Mouse (Mus musculus) lung, postnatal 4 days (tissue): ENCODE data around the gene Zfp760.
"Not testable (repeated sequence)": the region's sequence is repeated elsewhere in the genome, so short reads cannot be mapped to it uniquely, and the experiment has no call there.

Experiments
- DNase-seq, 2 experiments: peaks; one replicate each; pipeline ENCODE4 v3.0.0; 2021

The Zfp760 gene

GRCm38 (mm10) chr17:21707343-21707996, at the start of gene Zfp760:
Gene Zfp760 (plus strand): TSS chr17:21707741.
- DNase-seq: peak; percentile 90 to 93

DNA sequence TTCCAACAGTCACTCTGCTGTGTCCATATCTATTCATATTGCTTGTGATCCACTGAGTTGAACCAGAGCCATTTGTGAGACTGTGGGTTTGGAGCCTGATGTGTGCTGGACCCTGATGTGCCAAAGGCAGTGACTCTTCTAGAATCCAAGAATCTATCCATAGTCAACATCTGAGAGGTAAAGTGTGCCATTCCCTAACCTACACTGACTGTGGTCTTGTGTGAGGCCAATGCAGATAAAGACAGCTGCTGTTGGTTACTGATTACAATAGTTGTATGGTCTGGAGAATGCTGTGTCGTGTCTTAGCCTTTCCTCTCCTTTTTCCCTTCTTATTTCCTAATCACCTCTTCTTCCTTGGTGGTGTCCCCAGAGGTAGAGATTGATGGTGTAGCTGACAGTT, 28.7 kb upstream of the Zfp760 start:
- DNase-seq: not testable (repeated sequence)

GRCm38 (mm10) chr17:21679273-21680018, 28.1 kb upstream of the Zfp760 start:
- peak; percentile 89 to 90 for DNase-seq

GRCm38 (mm10) chr17:21680019-21680376, 27.5 kb upstream of the Zfp760 start:
- DNase-seq: not testable (repeated sequence)

DNA sequence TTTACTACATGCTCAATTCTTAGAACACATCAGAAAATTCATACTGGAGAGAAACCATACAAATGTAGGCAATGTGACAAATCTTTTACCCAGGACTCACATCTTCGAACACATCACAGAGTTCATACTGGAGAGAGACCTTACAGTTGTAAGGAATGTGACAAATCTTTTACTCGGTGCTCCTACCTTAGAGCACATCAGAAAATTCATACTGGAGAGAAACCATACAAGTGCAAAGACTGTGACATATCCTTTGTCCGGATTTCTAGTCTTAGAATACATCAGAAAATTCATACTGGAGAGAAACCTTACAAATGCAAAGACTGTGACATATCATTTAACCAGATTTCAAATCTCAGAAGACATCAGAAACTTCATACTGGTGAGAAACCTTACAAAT, 16.0 kb upstream of the Zfp760 start, which contains the start of gene Gm10226:
Gm10226 (plus strand) TSS at position 301 of the 400 bp plus-strand sequence.
- no peak for DNase-seq

DNA sequence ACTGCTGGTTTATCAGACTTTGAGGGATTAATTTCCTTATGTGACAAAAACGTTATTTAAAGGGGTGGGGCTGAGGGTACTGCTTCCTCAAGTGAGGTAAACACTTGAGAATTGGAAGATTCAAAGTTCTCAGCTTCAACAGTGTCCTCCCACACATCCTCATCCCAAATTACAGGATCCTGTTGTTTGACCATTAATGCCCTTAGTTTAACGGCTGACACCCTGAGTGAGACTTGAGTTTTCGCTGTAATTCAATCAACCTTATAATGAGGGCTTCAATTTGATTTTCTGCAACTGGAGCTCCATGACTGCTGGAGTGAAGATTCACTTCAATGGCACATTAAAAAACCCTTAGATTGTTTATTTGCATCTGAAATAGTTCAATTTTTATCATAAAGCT, 14.2 kb upstream of the Zfp760 start:
- DNase-seq: no peak

DNA sequence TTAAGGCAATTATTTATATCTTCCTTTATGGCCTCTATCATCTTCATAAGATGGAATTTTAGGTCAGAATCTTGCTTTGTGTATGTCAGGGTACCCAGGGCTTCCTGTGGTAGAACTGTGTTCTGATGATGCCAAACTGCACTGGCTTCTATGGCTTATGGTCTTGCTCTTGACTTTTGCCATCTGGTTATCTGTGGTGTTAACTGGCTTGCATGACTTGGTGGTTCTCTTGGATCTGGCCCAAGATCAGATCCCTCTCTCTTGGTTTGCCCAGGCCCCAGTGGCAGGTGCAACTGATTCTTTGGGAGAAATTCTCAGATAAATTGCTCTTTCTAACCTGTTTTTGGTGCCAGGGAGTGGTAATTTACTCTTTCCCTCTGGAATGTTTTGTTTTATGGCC, 11.5 kb upstream of the Zfp760 start:
- no peak for DNase-seq

GRCm38 (mm10) chr17:21702281-21703240, 5.0 kb upstream of the Zfp760 start:
- DNase-seq: no peak

DNA sequence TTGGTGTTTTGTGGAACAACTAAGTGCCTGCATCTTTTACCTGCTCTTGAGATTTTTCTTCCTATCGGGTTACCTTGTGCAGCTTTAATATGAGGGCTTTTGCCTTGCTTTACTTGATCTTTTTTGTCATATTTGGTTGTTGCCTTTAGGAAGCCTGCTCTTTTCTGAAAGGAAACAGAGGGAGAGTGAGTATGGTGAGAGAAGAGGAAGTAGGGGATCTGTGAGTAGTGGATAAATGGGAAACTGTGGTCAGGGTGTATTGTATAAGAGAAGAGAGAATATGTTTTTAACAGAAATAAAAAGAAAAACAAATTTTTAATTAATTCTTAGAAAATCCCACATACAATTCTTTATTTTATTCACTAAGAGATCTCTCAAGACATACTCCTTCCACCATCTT, 4.1 kb upstream of the Zfp760 start:
- DNase-seq: no peak

DNA sequence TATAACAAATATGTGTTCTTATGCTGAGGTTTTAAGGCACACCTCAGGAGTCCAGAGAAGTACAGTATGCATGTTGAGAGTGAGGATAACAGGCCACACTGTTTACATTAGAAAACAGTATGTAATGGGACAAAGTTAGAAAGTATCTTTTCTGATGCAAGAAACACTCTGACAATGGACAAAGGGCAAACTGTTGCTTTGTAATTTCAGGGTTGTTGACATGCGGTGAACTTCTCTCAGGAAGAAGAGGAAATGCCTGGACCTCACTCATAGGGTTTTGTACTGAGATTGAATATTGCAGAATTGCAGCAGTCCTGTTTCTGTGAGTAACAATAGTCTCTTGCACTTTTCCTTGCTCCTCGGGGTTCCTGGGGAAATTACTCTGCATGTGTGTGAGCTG, 860 bp downstream of the Zfp760 start:
- DNase-seq: no peak

DNA sequence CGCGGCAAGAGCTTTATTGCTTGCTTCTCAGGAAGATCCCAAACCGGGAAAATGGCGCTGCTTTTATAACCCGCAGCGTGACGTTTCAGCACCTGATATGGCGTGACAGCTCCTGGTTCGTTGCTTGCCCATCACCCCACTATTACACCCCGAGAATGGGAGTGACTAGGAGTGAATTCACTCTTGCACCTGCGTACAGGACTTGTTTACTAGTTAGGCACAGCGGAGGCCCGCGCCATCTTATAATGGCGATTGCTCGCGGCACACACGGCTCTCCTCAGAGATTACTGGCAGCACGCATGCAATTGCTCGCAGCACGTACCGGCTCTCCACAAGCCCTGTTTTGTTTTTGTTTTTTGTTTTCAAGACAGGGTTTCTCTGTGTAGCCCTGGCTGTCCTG, 23.0 kb downstream of the Zfp760 start, which contains the start of gene Zfp229:
Zfp229 (plus strand) TSS at position 301 of the 400 bp plus-strand sequence.
- DNase-seq: not testable (repeated sequence)

DNA sequence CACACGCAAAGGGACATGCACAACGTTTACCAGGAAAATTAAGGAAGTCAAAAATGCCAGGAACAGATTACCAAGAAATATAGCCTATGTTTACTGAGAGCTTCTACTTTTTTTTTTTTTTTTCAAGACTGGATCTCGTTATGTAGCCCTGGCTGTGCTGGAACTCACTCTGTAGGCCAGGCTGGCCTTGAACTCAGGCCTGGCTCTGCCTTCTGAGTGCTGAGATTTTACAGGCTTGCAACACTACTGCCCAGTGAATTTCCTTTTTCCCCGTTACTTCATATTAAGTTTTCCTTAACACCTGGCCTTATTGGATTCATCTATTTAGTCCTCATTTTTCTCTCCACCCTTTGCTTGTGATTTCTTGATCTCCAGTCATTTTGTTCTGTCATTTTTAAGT, 25.5 kb downstream of the Zfp760 start:
- DNase-seq: no peak

DNA sequence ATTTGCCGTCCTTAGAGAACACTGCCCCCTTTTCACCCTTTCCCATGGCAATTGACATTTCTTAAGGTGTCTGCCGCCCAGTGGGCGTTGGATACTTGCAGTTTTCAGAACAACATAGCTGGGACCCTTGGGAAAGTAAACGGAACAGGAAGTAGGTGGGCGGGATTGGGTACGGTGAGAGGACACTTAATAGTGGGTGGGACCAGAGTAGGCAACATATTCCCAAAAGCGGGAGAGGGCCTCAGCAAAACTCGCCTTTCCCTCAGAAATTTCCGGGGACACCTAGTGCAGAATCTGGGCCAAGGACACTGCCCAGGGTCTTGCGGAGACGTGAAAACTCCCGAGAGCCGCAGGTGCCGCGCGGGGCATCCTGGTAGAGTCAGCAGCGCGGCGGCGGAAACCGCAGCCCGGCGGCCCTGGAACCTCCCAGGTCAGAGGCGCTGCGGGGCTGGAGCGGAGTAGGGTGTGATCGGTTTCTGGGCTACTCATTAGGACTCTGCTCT, 26.0 kb downstream of the Zfp760 start:
- DNase-seq: peak; percentile 80 to 81

DNA sequence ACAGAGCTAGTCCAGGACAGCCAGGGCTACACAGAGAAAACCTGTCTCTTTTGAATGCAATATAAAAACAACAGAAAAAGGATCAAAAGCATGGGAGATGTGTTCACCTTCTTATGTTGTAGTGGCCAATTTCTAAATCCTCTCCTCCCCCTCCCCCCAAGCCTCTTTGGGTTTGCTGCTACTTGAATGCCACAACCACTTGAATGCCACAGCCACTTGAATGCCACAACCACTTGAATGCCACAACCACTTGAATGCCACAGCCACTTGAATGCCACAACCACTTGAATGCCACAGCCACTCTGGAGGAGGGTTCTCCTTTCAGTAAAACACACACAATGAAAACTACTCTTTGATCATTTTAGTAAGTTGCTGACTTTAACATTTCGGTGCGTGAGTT, 45.2 kb downstream of the Zfp760 start:
- peak in 1 of 2 experiments; percentile 20 for DNase-seq

- DNase-seq: peak; percentile 21 to 26
These were observed 46.0 kb downstream of the Zfp760 start for GRCm38 (mm10) chr17:21753342-21754208.

DNA sequence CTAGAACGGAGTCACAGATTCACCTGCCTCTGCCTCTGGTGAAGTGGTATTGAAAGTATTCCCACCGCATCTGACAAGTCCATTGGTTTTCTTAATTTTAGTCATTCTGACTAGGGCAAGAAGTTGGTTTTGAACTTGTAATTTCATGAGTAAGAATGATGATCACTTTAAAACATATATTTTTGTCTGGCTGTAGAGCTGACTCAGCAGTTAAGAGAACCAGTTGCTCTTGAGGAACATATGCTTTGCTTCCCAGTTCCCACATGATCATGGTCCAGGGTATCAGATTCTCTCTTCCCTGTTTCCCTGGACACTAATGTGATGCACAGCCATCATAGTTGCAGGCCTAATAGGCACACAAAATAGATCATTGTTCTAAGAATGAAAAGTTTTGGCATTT, 62.8 kb downstream of the Zfp760 start:
- DNase-seq: no peak
